Mouse (Mus musculus) intestine, postnatal 0 days (tissue): ENCODE data around the gene Zbtb4. TPM values are rescaled to one million over a fixed set of nuclear protein-coding genes. Genes with fewer than 3 reads are reported as not detected.

ENCODE experiments used
- ATAC-seq: fragments of 200-750 bp; cut with Nextera tagmentation; 2 replicates; pipeline ENCODE4 v1.8.0; 2017; ENCODE audit warnings: mild to moderate bottlenecking, moderate TSS enrichment, moderate library complexity
- H3K27ac ChIP-seq: fragments of 300-500 bp; sonication (generic); 2 replicates; pipeline ENCODE4 v1.5.1; 2014; ENCODE audit warnings: mild to moderate bottlenecking, low read depth, low read length, moderate library complexity
- H3K27me3 ChIP-seq: fragments of 300-500 bp; sonication (generic); replicated peaks from 2 replicates; pipeline ENCODE4 v1.6.1; 2014; ENCODE audit warnings: low read length, mixed read lengths; ENCODE audit not compliant: control insufficient read depth, insufficient read depth
- H3K36me3 ChIP-seq: fragments of 300-500 bp; sonication (generic); 2 replicates; pipeline ENCODE4 v1.6.1; 2014; ENCODE audit warnings: mild to moderate bottlenecking, moderate library complexity; ENCODE audit not compliant: control insufficient read depth, insufficient read depth
- H3K4me1 ChIP-seq: fragments of 300-500 bp; sonication (generic); replicated peaks from 2 replicates; pipeline ENCODE4 v1.6.1; 2014; ENCODE audit warnings: antibody characterized with exemption, low read length, mixed read lengths; ENCODE audit not compliant: control insufficient read depth, insufficient read depth
- H3K4me2 ChIP-seq: fragments of 300-500 bp; sonication (generic); replicated peaks from 2 replicates; pipeline ENCODE4 v1.6.1; 2014; ENCODE audit warnings: low read depth, mild to moderate bottlenecking, moderate library complexity
- H3K4me3 ChIP-seq: fragments of 300-500 bp; sonication (generic); 2 replicates; pipeline ENCODE4 v1.5.1; 2014; ENCODE audit warnings: low read depth, low read length
- H3K9ac ChIP-seq: fragments of 300-500 bp; sonication (generic); 2 replicates; pipeline ENCODE4 v1.6.1; 2014; ENCODE audit warnings: mild to moderate bottlenecking, low read depth, low read length
- H3K9me3 ChIP-seq: fragments of 300-500 bp; sonication (generic); 2 replicates; pipeline ENCODE4 v1.6.1; 2016; ENCODE audit warnings: mixed run types; ENCODE audit not compliant: control insufficient read depth
- CTCF ChIP-seq: sonication (generic); IDR thresholded peaks from 2 replicates; pipeline ENCODE4 v1.5.1; 2016; ENCODE audit warnings: low read depth, mild to moderate bottlenecking, control low read depth, antibody characterized with exemption, moderate library complexity
- WGBS: fragments of 180-500 bp; shearing (Covaris S2); extraction: QIAGEN DNeasy Blood & Tissue Kit; methylation state at CpG from one replicate; pipeline ENCODE4 v1.1.7; 2014; 5-methylcytosine and 5-hydroxymethylcytosine counted together
- polyA plus RNA-seq: library from polyadenylated mRNA; unstranded; fragments of >200 nt; fragmentation: Nextera tagmentation; extraction: Ambion mirVana; gene quantifications from 2 replicates; pipeline ENCODE4 v1.2.1, GENCODE M21; 2015

Gene Zbtb4
- polyA plus RNA-seq, 1 experiment from 2014 or later = 2.1 TPM

- H3K4me1 ChIP-seq = peaks cover 9% of the 10 kb centered on the region; the same call in 1 of the 2 replicates
- H3K27me3 ChIP-seq = no peaks in the 10 kb centered on the region
- peak overlapping the region; percentile 96; the same call in 1 of the 2 replicates for H3K27ac ChIP-seq
- H3K9ac ChIP-seq = no peak overlapping the region
- ATAC-seq = no peak
- H3K4me2 ChIP-seq = peak overlapping the region; percentile 71; the same call in 1 of the 2 replicates
- H3K9me3 ChIP-seq = no peaks in the 10 kb centered on the region
- no peak overlapping the region for H3K4me3 ChIP-seq
- 81% methylated on average over 14 of the region's 14 CpGs for WGBS
- TF ChIP-seq CTCF = no peak
- no peaks in the 10 kb centered on the region for H3K36me3 ChIP-seq
Observed at GRCm38 (mm10) chr11:69760160-69760900, 5.4 kb upstream of the Zbtb4 start.

- TF ChIP-seq CTCF = no peak
- no peaks in the 10 kb centered on the region for H3K9me3 ChIP-seq
Observed at GRCm38 (mm10) chr11:69760901-69761200, 4.9 kb upstream of the Zbtb4 start.

DNA sequence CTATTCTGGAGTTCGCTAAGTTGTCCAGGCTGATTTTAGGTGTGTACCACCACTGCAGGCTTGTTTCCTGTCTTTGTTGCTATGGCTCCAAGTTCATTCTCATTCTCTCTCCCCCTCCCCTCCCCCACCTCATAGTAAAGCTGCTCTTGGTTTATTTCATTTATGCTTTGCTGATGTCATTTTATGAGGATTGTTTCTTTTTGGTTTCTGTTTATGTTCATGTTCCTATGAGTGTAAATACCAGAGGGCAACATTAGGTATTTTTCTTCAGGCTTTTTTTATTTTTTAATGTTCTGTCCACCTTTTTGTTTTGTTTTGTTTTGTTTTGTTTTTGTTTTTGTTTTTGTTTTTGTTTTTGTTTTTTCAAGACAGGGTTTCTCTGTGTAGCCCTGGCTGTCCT lies 3.8 kb upstream of the Zbtb4 start, which contains the start of gene Slc35g3:
TSS of gene Slc35g3 (minus strand) at position 101 of the 400 bp plus-strand sequence.
- no peak for TF ChIP-seq CTCF
- H3K4me3 ChIP-seq = no peak within 1 kb of the TSS
- H3K27me3 ChIP-seq = no peaks in the 10 kb centered on the region
- no peak for ATAC-seq
- H3K4me2 ChIP-seq = no peak within 1 kb of the TSS
- peaks cover 5% of the 10 kb centered on the region; the same call in 1 of the 2 replicates for H3K4me1 ChIP-seq
- no peak within 1 kb of the TSS for H3K27ac ChIP-seq
- H3K9ac ChIP-seq = no peak within 1 kb of the TSS
- no peaks in the 10 kb centered on the region for H3K36me3 ChIP-seq
- no peaks in the 10 kb centered on the region for H3K9me3 ChIP-seq
- WGBS = 67% methylated on average over 1 of the region's 1 CpGs

More at GRCm38 (mm10) chr11:69760901-69761200, 4.9 kb upstream of the Zbtb4 start:
- ATAC-seq = no peak
- Histone ChIP-seq H3K27me3 (no peaks in the 10 kb centered on the region), H3K4me2 (no peak overlapping the region), H3K27ac (no peak overlapping the region), H3K36me3 (no peaks in the 10 kb centered on the region), H3K9ac (no peak overlapping the region), H3K4me1 (peaks cover 9% of the 10 kb centered on the region; the same call in 1 of the 2 replicates), H3K4me3 (no peak overlapping the region)
- 92% methylated on average over 7 of the region's 7 CpGs for WGBS

DNA sequence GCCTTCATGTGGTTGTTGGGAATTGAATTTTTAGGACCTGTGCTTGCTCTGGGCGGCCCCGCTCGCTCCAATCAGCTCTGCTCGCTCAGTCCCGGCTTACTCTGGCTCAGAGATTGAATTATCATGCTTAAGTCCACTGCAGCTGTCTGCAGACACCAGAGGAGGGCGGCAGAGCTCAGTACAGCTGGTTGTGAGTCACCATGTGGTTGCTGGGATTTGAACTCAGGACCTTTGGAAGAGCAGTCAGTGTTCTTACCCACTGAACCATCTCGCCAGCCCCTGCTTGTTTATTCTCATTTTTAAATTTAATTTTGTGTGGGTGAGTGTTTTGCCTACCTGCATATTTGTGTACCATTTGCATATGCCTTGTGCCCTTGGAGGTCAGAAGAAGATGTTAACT lies 2.2 kb upstream of the Zbtb4 start:
- H3K27ac ChIP-seq = no peak overlapping the region
- ATAC-seq = no peak
- no peaks in the 10 kb centered on the region for H3K27me3 ChIP-seq
- no peak overlapping the region for H3K4me2 ChIP-seq
- 76% methylated on average over 7 of the region's 7 CpGs for WGBS
- no peak overlapping the region for H3K4me3 ChIP-seq
- no peaks in the 10 kb centered on the region for H3K4me1 ChIP-seq
- H3K9me3 ChIP-seq = no peaks in the 10 kb centered on the region
- no peak overlapping the region for H3K9ac ChIP-seq
- peak; percentile 58 for TF ChIP-seq CTCF
- no peaks in the 10 kb centered on the region for H3K36me3 ChIP-seq

DNA sequence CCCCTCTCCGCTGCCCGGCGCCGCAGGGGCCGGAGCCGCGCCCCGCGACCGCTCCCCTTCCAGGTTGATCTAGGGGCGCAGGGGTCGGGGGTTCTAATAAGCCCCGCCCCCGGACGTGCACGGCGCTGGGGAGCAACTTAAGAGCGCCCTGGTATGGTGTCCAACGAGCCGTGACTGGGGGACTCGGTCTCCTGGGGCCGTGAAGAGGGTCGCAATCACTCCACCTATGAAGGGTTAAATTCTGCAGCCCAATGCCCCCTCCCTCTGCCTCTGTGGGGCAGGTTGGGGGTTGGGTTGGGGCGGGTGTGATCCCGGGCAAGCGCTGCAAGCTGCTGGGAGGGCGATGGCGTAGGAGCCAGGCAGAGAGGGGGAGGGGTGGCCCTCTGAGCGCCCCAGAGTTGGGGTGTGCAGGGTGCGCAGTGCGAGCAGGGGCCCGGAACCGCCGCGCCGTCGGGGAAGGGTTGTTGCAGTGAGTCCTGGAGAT lies 456 bp downstream of the Zbtb4 start:
- Histone ChIP-seq H3K4me2 (peak overlapping the region; percentile 93), H3K4me3 (peak overlapping the region; percentile 93), H3K36me3 (peaks cover 4% of the 10 kb centered on the region; the same call in 1 of the 2 replicates), H3K9ac (peak overlapping the region; percentile 91), H3K27me3 (no peaks in the 10 kb centered on the region), H3K27ac (peak overlapping the region; percentile 86), H3K4me1 (no peaks in the 10 kb centered on the region), H3K9me3 (no peaks in the 10 kb centered on the region)
- no peak for TF ChIP-seq CTCF
- ATAC-seq = peak; percentile 73
- under 1% methylated on average over 36 of the region's 37 CpGs for WGBS

- H3K4me1 ChIP-seq = no peaks in the 10 kb centered on the region
- H3K27ac ChIP-seq = no peak overlapping the region
- H3K4me3 ChIP-seq = peak overlapping the region; percentile 93
- peaks cover 4% of the 10 kb centered on the region; the same call in 1 of the 2 replicates for H3K36me3 ChIP-seq
- H3K9ac ChIP-seq = peak overlapping the region; percentile 91; the same call in 1 of the 2 replicates
- no peaks in the 10 kb centered on the region for H3K27me3 ChIP-seq
- H3K9me3 ChIP-seq = no peaks in the 10 kb centered on the region
- WGBS = 61% methylated on average over 13 of the region's 13 CpGs
- peak overlapping the region; percentile 93 for H3K4me2 ChIP-seq
- TF ChIP-seq CTCF = no peak
- ATAC-seq = no peak
Observed at GRCm38 (mm10) chr11:69766872-69767624, 1.3 kb downstream of the Zbtb4 start.
